Mouse (Mus musculus): ENCODE data around the gene Pitpna. TPM values are rescaled to one million over a fixed set of nuclear protein-coding genes. Genes with fewer than 3 reads are reported as not detected.
A peak's percentile ranks its signal among the peaks of the same experiment; 100 is the strongest.

Gene Pitpna
- polyA plus RNA-seq, 1 experiment: 259 TPM

DNA sequence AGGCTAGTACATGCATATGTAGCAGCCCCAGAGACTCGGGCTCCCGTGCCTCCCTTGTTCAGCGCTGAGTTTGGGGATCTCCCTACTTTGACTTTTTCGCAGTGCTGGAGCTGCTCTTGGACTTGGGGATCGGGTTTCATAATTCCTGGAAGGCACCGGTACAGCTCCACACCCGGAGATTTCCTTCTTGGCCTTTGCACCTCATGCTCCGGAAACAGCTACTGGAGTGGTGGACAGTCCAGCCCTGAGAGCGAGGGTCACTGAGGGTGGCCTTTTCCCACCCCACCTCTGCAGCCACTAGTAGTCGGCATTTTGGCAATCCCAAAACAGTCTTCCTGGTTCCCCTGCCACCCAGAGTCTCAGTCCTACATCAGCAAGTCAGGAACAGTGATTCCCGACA lies 47.4 kb downstream of the Pitpna start:
- no peak overlapping the region for H3K27ac ChIP-seq (ENCODE audit: insufficient read depth, low read length)
- peaks cover 6% of the 10 kb centered on the region; the same call in 1 of the 2 replicates for H3K4me1 ChIP-seq (ENCODE audit: control insufficient read depth, insufficient read depth, low read length)
- TF ChIP-seq POLR2A (IDR thresholded peaks at IDR 0.05; ENCODE audit: extremely low read depth, insufficient read depth, low read length) (no peak), CTCF (IDR thresholded peaks at IDR 0.05; ENCODE audit: extremely low read depth, insufficient read depth, low read length) (no peak)
- no peak overlapping the region for H3K4me3 ChIP-seq (ENCODE audit: insufficient read depth, low read length)

DNA sequence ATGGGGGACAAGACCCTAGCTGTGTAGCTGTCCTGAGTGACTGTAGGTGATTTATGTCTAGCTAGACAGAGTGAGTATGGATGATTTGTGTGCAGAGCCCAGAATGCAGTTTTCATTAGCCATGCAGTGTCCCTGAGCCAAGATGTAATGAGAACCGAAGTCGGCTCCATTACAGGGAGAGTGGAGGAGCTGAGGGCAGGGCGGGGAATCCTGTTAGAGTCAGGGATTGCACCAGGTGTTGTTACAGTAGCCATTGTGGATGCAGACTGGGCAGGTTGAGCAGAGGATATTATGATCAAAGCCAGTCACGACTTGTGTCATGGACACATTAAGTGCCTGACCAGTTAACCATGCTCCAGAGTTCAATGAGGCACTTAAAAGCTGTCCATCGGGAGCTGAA lies 55.4 kb downstream of the Pitpna start:
- Histone ChIP-seq H3K4me1 (ENCODE audit: control insufficient read depth, insufficient read depth, low read length) (peaks cover 3% of the 10 kb centered on the region), H3K27ac (ENCODE audit: insufficient read depth, low read length) (no peak overlapping the region), H3K4me3 (ENCODE audit: insufficient read depth, low read length) (no peak overlapping the region)
- TF ChIP-seq POLR2A (IDR thresholded peaks at IDR 0.05; ENCODE audit: extremely low read depth, insufficient read depth, low read length) (no peak), CTCF (IDR thresholded peaks at IDR 0.05; ENCODE audit: extremely low read depth, insufficient read depth, low read length) (no peak)

DNA sequence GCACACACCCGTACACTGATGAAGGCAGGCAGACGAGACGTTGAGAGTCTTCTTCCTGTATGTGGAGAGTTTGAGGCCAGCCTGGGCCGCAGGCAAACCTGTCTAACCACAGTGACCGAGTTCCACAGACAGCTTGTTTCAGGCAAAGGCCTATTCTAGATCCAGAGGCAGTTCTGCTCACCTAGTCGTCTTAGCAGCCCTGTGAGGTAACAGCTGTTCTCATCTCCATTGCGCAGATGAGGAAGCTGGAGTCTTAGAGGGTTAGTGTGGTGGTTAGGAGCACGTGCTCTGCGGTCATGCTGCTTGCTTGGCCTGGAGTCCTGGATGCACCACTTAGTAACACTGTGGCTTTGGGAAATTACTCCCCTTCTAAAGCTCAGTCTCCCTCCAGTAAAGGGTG lies 56.8 kb downstream of the Pitpna start:
- TF ChIP-seq POLR2A (IDR thresholded peaks at IDR 0.05; ENCODE audit: extremely low read depth, insufficient read depth, low read length) (no peak), CTCF (IDR thresholded peaks at IDR 0.05; ENCODE audit: extremely low read depth, insufficient read depth, low read length) (no peak)

DNA sequence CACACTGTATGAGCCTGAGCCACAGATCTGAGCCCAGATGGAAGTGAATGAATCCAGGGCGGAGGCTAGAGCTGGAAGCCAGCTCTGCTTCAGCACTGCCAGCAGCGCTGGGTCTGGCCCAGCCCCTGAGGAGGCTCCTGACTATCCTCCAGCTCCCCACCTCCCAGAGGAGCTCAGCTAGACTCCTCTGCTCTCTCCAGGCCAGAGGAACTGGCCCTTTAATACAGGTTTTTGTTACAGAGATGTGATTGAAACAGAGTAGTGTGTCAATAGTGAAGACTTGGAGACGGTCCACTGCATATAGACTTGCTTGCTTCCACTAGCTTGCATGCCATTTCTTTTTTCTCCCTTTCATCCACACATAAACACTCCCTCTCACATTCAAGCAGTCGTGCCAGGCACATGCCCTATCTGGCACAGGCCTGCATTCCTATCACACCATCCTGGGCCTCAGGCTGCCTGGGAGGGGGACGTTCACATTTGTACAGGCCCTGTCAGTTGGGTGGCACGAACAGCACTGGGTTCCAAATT lies 59.8 kb downstream of the Pitpna start:
- TF ChIP-seq CTCF (IDR thresholded peaks at IDR 0.05; ENCODE audit: extremely low read depth, insufficient read depth, low read length) (no peak), POLR2A (IDR thresholded peaks at IDR 0.05; ENCODE audit: extremely low read depth, insufficient read depth, low read length) (no peak)
- Histone ChIP-seq H3K4me3 (ENCODE audit: insufficient read depth, low read length) (no peak overlapping the region), H3K4me1 (ENCODE audit: control insufficient read depth, insufficient read depth, low read length) (peaks cover 3% of the 10 kb centered on the region), H3K27ac (ENCODE audit: insufficient read depth, low read length) (no peak overlapping the region)

More for the DNA sequence above, 56.8 kb downstream of the Pitpna start:
- Histone ChIP-seq H3K27ac (ENCODE audit: insufficient read depth, low read length) (no peak overlapping the region), H3K4me3 (ENCODE audit: insufficient read depth, low read length) (no peak overlapping the region), H3K4me1 (ENCODE audit: control insufficient read depth, insufficient read depth, low read length) (peaks cover 3% of the 10 kb centered on the region)

DNA sequence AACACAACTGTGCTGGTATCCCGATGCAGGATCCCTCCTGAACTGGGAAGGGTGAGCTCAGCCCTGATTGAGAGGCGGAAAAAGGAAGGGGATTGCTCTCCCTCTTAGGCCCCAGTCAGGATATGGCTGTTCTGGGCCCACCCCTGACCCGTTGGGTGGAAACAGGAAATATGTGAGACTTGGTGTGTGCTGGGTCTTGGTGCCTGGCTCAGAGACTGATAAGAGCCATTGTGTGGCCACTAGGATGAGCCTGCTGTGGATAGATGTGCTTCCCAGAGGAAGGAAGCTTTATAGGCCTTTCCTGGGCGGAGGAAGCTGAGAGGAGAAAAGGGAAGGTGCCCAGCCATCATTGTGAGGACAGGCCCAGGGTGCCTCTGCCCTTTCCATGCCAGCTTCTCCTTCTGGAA lies 61.3 kb downstream of the Pitpna start:
- Histone ChIP-seq H3K27ac (ENCODE audit: insufficient read depth, low read length) (no peak overlapping the region), H3K4me1 (ENCODE audit: control insufficient read depth, insufficient read depth, low read length) (peaks cover 5% of the 10 kb centered on the region), H3K4me3 (ENCODE audit: insufficient read depth, low read length) (no peak overlapping the region)
- TF ChIP-seq POLR2A (IDR thresholded peaks at IDR 0.05; ENCODE audit: extremely low read depth, insufficient read depth, low read length): no peak
- TF ChIP-seq CTCF (IDR thresholded peaks at IDR 0.05; ENCODE audit: extremely low read depth, insufficient read depth, low read length): no peak

DNA sequence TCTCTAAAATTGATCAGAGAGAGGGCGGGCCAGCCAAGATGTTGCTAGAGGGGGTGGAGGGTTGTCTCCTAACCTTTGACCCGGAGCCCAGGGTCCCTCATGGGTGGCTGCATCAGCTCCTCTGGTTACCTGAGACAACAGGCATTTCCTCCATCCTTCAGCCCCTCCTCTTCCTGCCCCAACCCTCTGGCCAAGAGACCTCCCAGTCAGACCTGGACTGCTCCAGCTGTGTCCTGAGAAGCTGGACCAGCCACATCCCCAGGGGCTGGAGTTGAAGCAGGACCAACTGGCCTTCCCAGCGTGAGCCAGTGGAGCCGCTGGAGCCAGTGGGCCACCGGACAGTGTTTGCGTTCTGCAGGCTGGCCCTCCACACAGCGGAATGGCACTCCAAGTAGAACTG lies 62.4 kb downstream of the Pitpna start, which contains the start of gene Myo1c:
TSS of gene Myo1c (plus strand) at position 194 of the 400 bp plus-strand sequence.
- peak within 1 kb of the TSS; percentile 52; the same call in 1 of the 2 replicates for H3K4me3 ChIP-seq (ENCODE audit: insufficient read depth, low read length)
- H3K4me1 ChIP-seq (ENCODE audit: control insufficient read depth, insufficient read depth, low read length): peaks cover 5% of the 10 kb centered on the region
- TF ChIP-seq POLR2A (IDR thresholded peaks at IDR 0.05; ENCODE audit: extremely low read depth, insufficient read depth, low read length): no peak
- TF ChIP-seq CTCF (IDR thresholded peaks at IDR 0.05; ENCODE audit: extremely low read depth, insufficient read depth, low read length): no peak
- H3K27ac ChIP-seq (ENCODE audit: insufficient read depth, low read length): no peak within 1 kb of the TSS

DNA sequence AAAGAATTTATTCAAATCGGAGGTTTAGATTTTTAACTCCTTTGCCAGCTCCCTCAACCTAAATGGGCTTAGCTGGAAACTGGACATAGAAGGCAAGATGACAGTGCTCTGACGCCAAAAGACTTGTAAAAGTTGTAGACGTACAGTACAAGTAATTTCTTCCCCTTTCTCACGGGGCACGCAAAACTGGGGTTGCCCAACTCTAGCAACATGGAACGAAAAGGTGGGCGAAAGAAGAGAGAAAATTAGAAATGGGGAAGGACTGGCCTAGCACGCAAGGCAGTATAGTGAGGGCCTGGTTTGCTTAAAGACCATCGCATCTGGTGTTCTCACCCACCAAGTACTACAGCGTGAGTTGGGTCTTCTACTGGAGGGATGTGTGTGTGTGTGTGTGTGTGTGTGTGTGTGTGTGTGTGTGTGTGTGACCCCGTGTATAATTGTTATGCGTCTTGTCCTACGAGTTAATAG lies 63.1 kb downstream of the Pitpna start:
- peak overlapping the region; percentile 52; the same call in 1 of the 2 replicates for H3K4me3 ChIP-seq (ENCODE audit: insufficient read depth, low read length)
- TF ChIP-seq CTCF (IDR thresholded peaks at IDR 0.05; ENCODE audit: extremely low read depth, insufficient read depth, low read length) (no peak), POLR2A (IDR thresholded peaks at IDR 0.05; ENCODE audit: extremely low read depth, insufficient read depth, low read length) (no peak)
- no peak overlapping the region for H3K27ac ChIP-seq (ENCODE audit: insufficient read depth, low read length)
- H3K4me1 ChIP-seq (ENCODE audit: control insufficient read depth, insufficient read depth, low read length): peaks cover 5% of the 10 kb centered on the region

DNA sequence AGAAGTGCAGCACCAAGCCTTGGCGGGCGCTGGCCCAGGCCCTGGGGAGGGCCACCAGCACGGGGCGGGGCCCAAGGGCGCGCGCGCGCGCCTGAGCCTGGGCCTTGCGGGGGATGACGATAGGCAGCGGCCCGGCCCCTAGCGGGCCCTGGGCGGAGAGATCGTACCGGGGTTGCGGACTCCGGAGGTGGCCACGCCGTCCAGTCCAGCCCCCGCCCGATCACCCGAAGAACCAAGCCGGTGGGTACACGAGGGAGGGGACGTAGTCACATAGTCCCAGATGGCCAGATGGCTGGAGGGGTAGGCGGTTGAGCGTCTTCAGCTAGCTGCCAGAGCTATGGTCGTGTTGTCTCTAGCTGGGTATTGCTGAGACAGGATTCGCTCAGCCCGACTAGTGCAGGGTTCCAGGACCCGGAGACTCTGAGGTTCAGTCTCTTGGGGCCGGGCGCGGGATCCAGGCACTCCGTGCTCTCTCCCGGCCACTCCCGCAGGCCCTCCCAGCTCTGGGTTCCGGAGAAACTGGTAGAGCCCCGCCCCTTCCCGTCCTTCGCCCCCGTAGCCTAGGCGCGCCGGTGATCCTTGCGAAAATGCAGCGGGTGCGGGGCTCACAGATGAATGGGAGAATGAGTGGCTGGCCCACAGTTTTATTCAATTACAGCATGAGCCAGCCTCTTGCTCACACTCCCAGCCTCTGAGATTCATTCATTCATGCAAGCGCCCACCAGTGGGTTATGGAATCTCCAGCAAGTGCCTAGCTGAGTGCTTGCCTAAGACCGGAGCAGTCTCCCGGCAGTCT lies 63.7 kb downstream of the Pitpna start:
- Histone ChIP-seq H3K4me3 (ENCODE audit: insufficient read depth, low read length) (peak overlapping the region; percentile 52), H3K4me1 (ENCODE audit: control insufficient read depth, insufficient read depth, low read length) (peaks cover 5% of the 10 kb centered on the region), H3K27ac (ENCODE audit: insufficient read depth, low read length) (peak overlapping the region; percentile 87)
- no peak for TF ChIP-seq CTCF (IDR thresholded peaks at IDR 0.05; ENCODE audit: extremely low read depth, insufficient read depth, low read length)
- TF ChIP-seq POLR2A (IDR thresholded peaks at IDR 0.05; ENCODE audit: extremely low read depth, insufficient read depth, low read length): no peak

DNA sequence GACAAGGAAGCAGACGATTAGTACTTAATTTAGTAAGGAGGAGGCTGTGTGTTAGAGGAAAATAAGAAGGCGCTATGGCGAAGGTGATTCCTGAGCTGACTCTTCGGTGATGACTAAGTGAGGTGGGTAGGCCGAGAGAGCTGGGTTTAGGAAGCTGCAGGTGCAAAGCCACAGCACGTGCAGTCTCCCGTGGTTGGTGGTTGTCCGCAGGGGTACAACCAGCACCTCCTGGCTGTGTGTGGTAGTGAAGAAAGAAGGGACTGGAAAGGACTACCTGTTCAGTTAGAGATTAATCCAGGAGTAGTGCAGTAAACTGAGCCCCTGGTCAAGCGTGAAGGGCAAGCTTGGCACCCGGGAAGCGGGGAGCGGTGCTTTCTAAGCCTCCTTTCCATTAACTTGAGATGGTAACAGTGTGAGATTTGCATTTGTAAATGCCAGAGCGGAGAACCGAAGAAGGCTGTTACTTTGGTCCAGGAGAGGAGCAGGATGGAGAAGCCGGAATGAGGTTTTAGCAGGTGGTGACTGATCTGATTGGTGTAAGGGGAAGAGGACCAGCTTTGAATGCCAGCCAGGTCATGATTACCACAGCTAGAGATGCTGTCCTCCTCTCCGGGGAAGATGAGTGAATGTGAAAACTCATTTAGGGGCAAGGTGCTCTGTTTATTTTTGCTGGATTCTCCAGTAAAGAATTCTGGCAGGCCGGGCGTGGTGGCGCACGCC lies 64.5 kb downstream of the Pitpna start:
- H3K4me1 ChIP-seq (ENCODE audit: control insufficient read depth, insufficient read depth, low read length): peaks cover 6% of the 10 kb centered on the region
- H3K4me3 ChIP-seq (ENCODE audit: insufficient read depth, low read length): peak overlapping the region; percentile 52
- 0 out of 2 replicates have a peak overlapping the region, but pooled peaks have one; percentile 4 for H3K27ac ChIP-seq (ENCODE audit: insufficient read depth, low read length)
- TF ChIP-seq POLR2A (IDR thresholded peaks at IDR 0.05; ENCODE audit: extremely low read depth, insufficient read depth, low read length): no peak
- no peak for TF ChIP-seq CTCF (IDR thresholded peaks at IDR 0.05; ENCODE audit: extremely low read depth, insufficient read depth, low read length)

All from cortical plate, adult 2 months (tissue).